Mouse (Mus musculus): ENCODE measurements around the gene Vsig2. TPM values are rescaled to one million over a fixed set of nuclear protein-coding genes. Genes with fewer than 3 reads are reported as not detected.

The Vsig2 gene
- polyA plus RNA-seq, 1 experiment = 3.7 TPM

DNA sequence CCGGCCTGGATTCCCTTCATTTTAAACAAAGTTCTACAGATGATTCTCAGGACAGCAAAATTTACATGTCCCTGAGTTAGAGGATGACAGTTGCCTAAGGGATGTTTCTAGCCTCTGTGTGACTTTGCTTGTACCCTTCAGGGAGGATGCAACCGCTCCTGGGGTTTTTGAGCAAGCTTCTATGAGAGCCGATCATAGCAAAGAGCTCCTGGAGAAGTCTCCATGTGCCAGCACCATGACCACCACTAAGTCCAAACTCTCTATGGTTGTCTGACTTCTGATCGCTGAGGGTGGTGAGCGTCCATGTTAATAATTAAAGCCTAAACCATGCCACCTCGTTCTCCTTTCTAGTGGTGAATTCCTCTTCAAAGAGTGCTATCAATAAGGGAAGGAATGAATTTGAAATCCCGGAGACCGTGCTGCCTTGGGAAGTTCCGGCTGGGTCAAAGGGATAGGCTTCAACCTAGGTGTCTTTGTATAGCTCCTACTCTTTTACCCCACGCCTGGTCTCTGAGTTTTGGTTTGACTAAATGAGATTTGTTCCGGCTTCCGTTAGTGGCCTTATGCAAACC, 4.9 kb downstream of the Vsig2 start:
- Histone ChIP-seq H3K36me3 (ENCODE audit: control insufficient read depth, insufficient read depth, low read length) (no peaks in the 10 kb centered on the region), H3K4me1 (ENCODE audit: control insufficient read depth, insufficient read depth, insufficient read length) (peaks cover 4% of the 10 kb centered on the region; the same call in 1 of the 2 replicates), H3K4me3 (ENCODE audit: extremely low read depth, insufficient read depth, insufficient read length) (peak overlapping the region; percentile 57; the same call in 1 of the 2 replicates), H3K27ac (ENCODE audit: insufficient read depth, low read length) (no peak overlapping the region), H3K27me3 (ENCODE audit: control insufficient read depth, insufficient read depth, low read length) (no peaks in the 10 kb centered on the region)
- 60% methylated on average over 12 of the region's 12 CpGs for WGBS
- no peak for DNase-seq (ENCODE audit: low read depth in 1 of 2, low spot score in 2 of 2)
- TF ChIP-seq POLR2A (IDR thresholded peaks at IDR 0.05; ENCODE audit: low read depth, low read length) (no peak), CTCF (IDR thresholded peaks at IDR 0.05; ENCODE audit: extremely low read depth, insufficient read depth, insufficient read length, insufficient replicate concordance) (no peak)

DNA sequence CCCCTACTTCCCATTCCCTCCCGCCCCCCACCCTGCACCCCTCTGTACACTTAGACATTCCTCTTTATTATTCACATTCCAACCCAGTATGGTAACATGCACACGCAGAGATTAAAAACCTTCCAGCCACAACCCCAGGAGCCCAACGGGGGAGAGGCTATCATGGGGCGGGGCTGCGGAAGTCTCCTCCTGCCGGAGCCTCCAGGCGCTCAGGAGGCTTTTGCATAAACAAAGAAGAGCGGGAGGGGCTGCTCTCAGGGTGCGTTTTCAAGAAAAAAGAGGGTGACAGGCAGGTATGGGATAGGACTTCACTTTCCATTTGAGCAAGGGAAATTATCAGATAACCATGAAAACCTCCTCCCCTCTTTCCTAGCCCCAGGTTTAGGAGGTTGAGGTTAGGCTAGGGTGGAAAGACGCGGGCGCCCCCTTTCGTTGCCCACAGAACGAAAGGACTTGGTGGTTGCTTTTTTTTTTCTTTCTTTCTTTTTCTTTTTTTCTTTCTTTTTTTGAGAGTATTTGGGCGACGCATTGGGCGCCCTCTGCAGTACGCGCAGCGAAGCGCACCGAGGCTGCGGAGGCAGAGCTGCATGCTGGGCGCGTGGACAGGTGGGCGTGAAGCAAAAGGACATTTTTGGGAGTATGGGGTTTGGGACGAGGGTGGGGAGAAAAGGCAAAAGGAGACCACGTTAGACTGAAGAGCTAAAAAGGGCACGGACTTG, 5.6 kb downstream of the Vsig2 start:
- Histone ChIP-seq H3K27me3 (ENCODE audit: control insufficient read depth, insufficient read depth, low read length) (no peaks in the 10 kb centered on the region), H3K36me3 (ENCODE audit: control insufficient read depth, insufficient read depth, low read length) (no peaks in the 10 kb centered on the region), H3K4me1 (ENCODE audit: control insufficient read depth, insufficient read depth, insufficient read length) (peaks cover 4% of the 10 kb centered on the region; the same call in 1 of the 2 replicates), H3K27ac (ENCODE audit: insufficient read depth, low read length) (no peak overlapping the region), H3K4me3 (ENCODE audit: extremely low read depth, insufficient read depth, insufficient read length) (peak overlapping the region; percentile 57)
- peak in 1 of 2 experiments; percentile 40 for DNase-seq (ENCODE audit: low read depth in 1 of 2, low spot score in 2 of 2)
- whole genome bisulfite sequencing = 23% methylated on average over 29 of the region's 29 CpGs
- TF ChIP-seq CTCF (IDR thresholded peaks at IDR 0.05; ENCODE audit: extremely low read depth, insufficient read depth, insufficient read length, insufficient replicate concordance) (peak; percentile 54; the same call in 1 of the 2 replicates), POLR2A (IDR thresholded peaks at IDR 0.05; ENCODE audit: low read depth, low read length) (no peak)

DNA sequence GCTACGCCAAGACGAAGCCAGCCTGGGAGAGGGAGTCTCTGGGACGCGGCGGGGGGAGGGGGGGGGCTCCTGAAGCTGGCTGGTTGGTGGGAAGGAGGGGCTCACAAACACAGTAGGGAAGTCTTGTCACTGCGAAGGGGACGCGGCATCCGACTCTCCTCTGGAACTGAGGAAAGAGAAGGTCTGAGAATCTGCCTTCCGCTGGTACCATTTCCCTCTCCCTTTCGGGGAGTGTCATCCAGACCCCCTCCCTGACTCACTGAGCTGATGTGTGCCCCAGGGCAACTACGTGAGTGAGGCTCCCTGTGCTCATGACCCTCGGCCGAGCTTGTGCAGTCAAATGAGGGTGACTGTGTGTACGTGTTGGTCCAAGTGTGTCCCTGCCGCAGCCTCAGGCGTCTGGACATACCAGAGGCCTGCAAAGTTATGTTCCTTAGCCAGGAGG, 6.1 kb downstream of the Vsig2 start:
- Histone ChIP-seq H3K4me1 (ENCODE audit: control insufficient read depth, insufficient read depth, insufficient read length) (peaks cover 4% of the 10 kb centered on the region; the same call in 1 of the 2 replicates), H3K4me3 (ENCODE audit: extremely low read depth, insufficient read depth, insufficient read length) (peak overlapping the region; percentile 57; the same call in 1 of the 2 replicates), H3K36me3 (ENCODE audit: control insufficient read depth, insufficient read depth, low read length) (no peaks in the 10 kb centered on the region), H3K27ac (ENCODE audit: insufficient read depth, low read length) (no peak overlapping the region), H3K27me3 (ENCODE audit: control insufficient read depth, insufficient read depth, low read length) (no peaks in the 10 kb centered on the region)
- TF ChIP-seq CTCF (IDR thresholded peaks at IDR 0.05; ENCODE audit: extremely low read depth, insufficient read depth, insufficient read length, insufficient replicate concordance) = no peak
- no peak for TF ChIP-seq POLR2A (IDR thresholded peaks at IDR 0.05; ENCODE audit: low read depth, low read length)
- WGBS = 73% methylated on average over 17 of the region's 17 CpGs
- no peak for DNase-seq (ENCODE audit: low read depth in 1 of 2, low spot score in 2 of 2)

DNA sequence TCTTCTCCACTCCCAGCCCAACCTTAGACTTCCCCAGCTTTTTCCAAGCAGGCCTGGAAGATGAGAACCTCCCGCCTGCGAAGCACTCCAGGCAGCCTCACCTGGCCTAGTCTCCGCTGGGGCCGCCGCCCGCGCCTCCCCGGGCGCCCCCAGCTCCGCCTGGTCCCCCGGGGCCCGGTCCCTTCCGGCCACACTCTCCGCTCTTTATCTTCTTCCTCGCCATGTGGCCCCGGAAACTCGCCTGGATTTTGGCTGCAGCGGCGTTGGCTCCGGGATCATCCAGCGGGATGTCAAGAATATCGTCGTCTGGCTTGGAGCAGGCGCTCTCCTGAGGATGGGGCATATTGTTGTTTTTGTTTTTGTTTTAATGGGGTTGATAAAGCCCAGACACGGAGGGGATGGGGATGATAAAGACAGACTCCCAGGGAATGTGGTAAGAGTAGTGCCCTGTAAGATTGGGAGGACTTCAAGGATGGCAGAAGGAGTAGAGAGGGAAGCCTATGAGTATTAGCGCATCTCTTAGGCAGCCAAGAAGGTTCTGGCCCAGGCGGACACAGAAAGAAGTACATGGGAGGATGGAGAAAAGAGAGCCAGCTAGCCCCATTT, 6.9 kb downstream of the Vsig2 start:
- Histone ChIP-seq H3K27ac (ENCODE audit: insufficient read depth, low read length) (no peak overlapping the region), H3K4me3 (ENCODE audit: extremely low read depth, insufficient read depth, insufficient read length) (no peak overlapping the region), H3K36me3 (ENCODE audit: control insufficient read depth, insufficient read depth, low read length) (no peaks in the 10 kb centered on the region), H3K27me3 (ENCODE audit: control insufficient read depth, insufficient read depth, low read length) (peaks cover 2% of the 10 kb centered on the region; the same call in 1 of the 2 replicates), H3K4me1 (ENCODE audit: control insufficient read depth, insufficient read depth, insufficient read length) (peaks cover 4% of the 10 kb centered on the region; the same call in 1 of the 2 replicates)
- DNase-seq (ENCODE audit: low read depth in 1 of 2, low spot score in 2 of 2) = no peak
- TF ChIP-seq CTCF (IDR thresholded peaks at IDR 0.05; ENCODE audit: extremely low read depth, insufficient read depth, insufficient read length, insufficient replicate concordance) (no peak), POLR2A (IDR thresholded peaks at IDR 0.05; ENCODE audit: low read depth, low read length) (no peak)
- 93% methylated on average over 27 of the region's 27 CpGs for WGBS

DNA sequence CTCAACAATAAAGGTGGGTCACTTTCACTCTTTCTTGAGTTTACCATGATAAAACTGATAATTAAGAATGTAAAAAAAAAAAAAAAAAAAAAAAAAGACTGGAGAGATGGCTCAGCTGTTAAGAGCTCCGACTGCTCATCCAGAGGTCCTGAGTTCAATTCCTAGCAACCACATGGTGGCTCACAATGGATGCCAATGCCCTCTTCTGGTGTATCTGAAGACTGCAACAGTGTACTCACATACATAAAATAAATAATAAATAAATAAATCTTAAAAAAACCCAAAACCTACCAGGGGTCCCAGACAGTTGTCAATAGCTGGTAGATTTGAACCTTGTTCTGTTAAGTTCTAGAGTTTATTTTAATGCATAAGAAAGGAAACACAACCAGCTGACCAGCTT, 7.8 kb downstream of the Vsig2 start:
- no peak for DNase-seq (ENCODE audit: low read depth in 1 of 2, low spot score in 2 of 2)
- H3K4me3 ChIP-seq (ENCODE audit: extremely low read depth, insufficient read depth, insufficient read length) = no peak overlapping the region

DNA sequence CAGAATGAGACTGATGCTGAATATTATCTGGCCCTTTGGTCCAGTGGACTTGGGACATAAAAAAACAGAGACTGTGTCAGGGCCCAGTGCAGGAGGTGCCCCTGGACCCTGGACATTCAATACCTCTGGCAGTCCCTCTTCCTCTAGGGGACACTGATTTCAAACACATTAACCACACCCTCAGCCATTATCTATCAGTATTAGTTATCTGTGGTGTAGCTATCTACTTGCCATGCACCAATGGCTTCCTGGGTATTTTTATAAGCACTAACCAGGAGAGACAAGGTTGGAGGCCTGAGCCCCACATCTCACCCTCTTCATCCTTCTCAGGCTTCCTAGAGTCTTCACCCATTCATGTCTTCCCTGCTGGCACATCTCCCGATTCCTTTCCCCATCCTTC, 11.4 kb downstream of the Vsig2 start:
- peaks cover 20% of the 10 kb centered on the region for H3K4me1 ChIP-seq (ENCODE audit: control insufficient read depth, insufficient read depth, insufficient read length)
- peaks cover 6% of the 10 kb centered on the region; the same call in 1 of the 2 replicates for H3K27me3 ChIP-seq (ENCODE audit: control insufficient read depth, insufficient read depth, low read length)
- H3K36me3 ChIP-seq (ENCODE audit: control insufficient read depth, insufficient read depth, low read length) = no peaks in the 10 kb centered on the region
- WGBS = 100% methylated on average over 1 of the region's 1 CpGs
- no peak overlapping the region for H3K4me3 ChIP-seq (ENCODE audit: extremely low read depth, insufficient read depth, insufficient read length)
- TF ChIP-seq CTCF (IDR thresholded peaks at IDR 0.05; ENCODE audit: extremely low read depth, insufficient read depth, insufficient read length, insufficient replicate concordance) (no peak), POLR2A (IDR thresholded peaks at IDR 0.05; ENCODE audit: low read depth, low read length) (no peak)
- H3K27ac ChIP-seq (ENCODE audit: insufficient read depth, low read length) = no peak overlapping the region
- no peak for DNase-seq (ENCODE audit: low read depth in 1 of 2, low spot score in 2 of 2)

More for the DNA sequence above, 7.8 kb downstream of the Vsig2 start:
- WGBS = 81% methylated on average over 1 of the region's 1 CpGs
- Histone ChIP-seq H3K4me1 (ENCODE audit: control insufficient read depth, insufficient read depth, insufficient read length) (peaks cover 9% of the 10 kb centered on the region; the same call in 1 of the 2 replicates), H3K27me3 (ENCODE audit: control insufficient read depth, insufficient read depth, low read length) (peaks cover 2% of the 10 kb centered on the region; the same call in 1 of the 2 replicates), H3K27ac (ENCODE audit: insufficient read depth, low read length) (no peak overlapping the region), H3K36me3 (ENCODE audit: control insufficient read depth, insufficient read depth, low read length) (no peaks in the 10 kb centered on the region)
- no peak for TF ChIP-seq POLR2A (IDR thresholded peaks at IDR 0.05; ENCODE audit: low read depth, low read length)
- no peak for TF ChIP-seq CTCF (IDR thresholded peaks at IDR 0.05; ENCODE audit: extremely low read depth, insufficient read depth, insufficient read length, insufficient replicate concordance)

Measured in spleen, adult 2 months (tissue).